Mouse (Mus musculus): ENCODE results near the gene Sebox. TPM values are rescaled to one million over a fixed set of nuclear protein-coding genes. Genes with fewer than 3 reads are reported as not detected.

The Sebox gene
- total and polyA plus RNA-seq, 2 experiments from 2014 or later: 0.71 TPM; not detected in 1

GRCm38 (mm10) chr11:78490781-78491241 is 12.4 kb upstream of the Sebox start:
- H3K9me3 ChIP-seq (ENCODE audit: low read length): no peaks in the 10 kb centered on the region
- DNase-seq (ENCODE audit: low spot score) (peak; percentile 82), ATAC-seq (ENCODE audit: low FRiP score) (peak; percentile 70)
- peak overlapping the region; percentile 48 for H3K9ac ChIP-seq (replicated peaks; ENCODE audit: low read length, poor library complexity, severe bottlenecking)
- peaks cover 7% of the 10 kb centered on the region; the same call in 1 of the 2 replicates for H3K4me1 ChIP-seq (ENCODE audit: insufficient read depth, low read length)
- 7% methylated on average over 48 of the region's 48 CpGs for WGBS
- peak overlapping the region; percentile 47; the same call in 1 of the 2 replicates for H3K27ac ChIP-seq (ENCODE audit: low read depth, low read length)
- TF ChIP-seq CTCF (IDR thresholded peaks at IDR 0.05): peak; percentile 69
- no peaks in the 10 kb centered on the region for H3K27me3 ChIP-seq (ENCODE audit: insufficient read depth, low read length)
- peak overlapping the region; percentile 26 for H3K4me3 ChIP-seq (ENCODE audit: low read depth, low read length)
- H3K4me2 ChIP-seq (ENCODE audit: low read depth, low read length, poor library complexity, severe bottlenecking): peak overlapping the region; percentile 50
- peaks cover 21% of the 10 kb centered on the region for H3K36me3 ChIP-seq (ENCODE audit: insufficient read depth, low read length)

GRCm38 (mm10) chr11:78495904-78496303 is 7.3 kb upstream of the Sebox start:
- Histone ChIP-seq H3K9ac (replicated peaks; ENCODE audit: low read length, poor library complexity, severe bottlenecking) (peak overlapping the region; percentile 83), H3K4me1 (ENCODE audit: insufficient read depth, low read length) (peaks cover 5% of the 10 kb centered on the region; the same call in 1 of the 2 replicates), H3K4me2 (ENCODE audit: low read depth, low read length, poor library complexity, severe bottlenecking) (peak overlapping the region; percentile 76), H3K4me3 (ENCODE audit: low read depth, low read length) (peak overlapping the region; percentile 78), H3K27me3 (ENCODE audit: insufficient read depth, low read length) (no peaks in the 10 kb centered on the region), H3K27ac (ENCODE audit: low read depth, low read length) (no peak overlapping the region), H3K9me3 (ENCODE audit: low read length) (no peaks in the 10 kb centered on the region), H3K36me3 (ENCODE audit: insufficient read depth, low read length) (no peaks in the 10 kb centered on the region)
- DNase-seq (ENCODE audit: low spot score): no peak
- 6% methylated on average over 6 of the region's 6 CpGs for WGBS
- no peak for ATAC-seq (ENCODE audit: low FRiP score)
- TF ChIP-seq CTCF (IDR thresholded peaks at IDR 0.05): no peak

GRCm38 (mm10) chr11:78497071-78497541 is 6.1 kb upstream of the Sebox start:
- Histone ChIP-seq H3K4me3 (ENCODE audit: low read depth, low read length) (peak overlapping the region; percentile 78), H3K27me3 (ENCODE audit: insufficient read depth, low read length) (no peaks in the 10 kb centered on the region), H3K4me2 (ENCODE audit: low read depth, low read length, poor library complexity, severe bottlenecking) (peak overlapping the region; percentile 76), H3K9me3 (ENCODE audit: low read length) (no peaks in the 10 kb centered on the region), H3K4me1 (ENCODE audit: insufficient read depth, low read length) (peaks cover 5% of the 10 kb centered on the region; the same call in 1 of the 2 replicates), H3K27ac (ENCODE audit: low read depth, low read length) (peak overlapping the region; percentile 94), H3K9ac (replicated peaks; ENCODE audit: low read length, poor library complexity, severe bottlenecking) (peak overlapping the region; percentile 83), H3K36me3 (ENCODE audit: insufficient read depth, low read length) (no peaks in the 10 kb centered on the region)
- no peak for TF ChIP-seq CTCF (IDR thresholded peaks at IDR 0.05)
- DNase-seq (ENCODE audit: low spot score) (peak; percentile 78), ATAC-seq (ENCODE audit: low FRiP score) (peak; percentile 72)
- under 1% methylated on average over 44 of the region's 44 CpGs for WGBS

- DNase-seq (ENCODE audit: low spot score): peak; percentile 98
- Histone ChIP-seq H3K36me3 (ENCODE audit: insufficient read depth, low read length) (no peaks in the 10 kb centered on the region), H3K9ac (replicated peaks; ENCODE audit: low read length, poor library complexity, severe bottlenecking) (peak within 1 kb of the TSS; percentile 83), H3K9me3 (ENCODE audit: low read length) (no peaks in the 10 kb centered on the region), H3K27me3 (ENCODE audit: insufficient read depth, low read length) (no peaks in the 10 kb centered on the region), H3K27ac (ENCODE audit: low read depth, low read length) (peak within 1 kb of the TSS; percentile 94), H3K4me2 (ENCODE audit: low read depth, low read length, poor library complexity, severe bottlenecking) (peak within 1 kb of the TSS; percentile 76), H3K4me3 (ENCODE audit: low read depth, low read length) (peak within 1 kb of the TSS; percentile 78), H3K4me1 (ENCODE audit: insufficient read depth, low read length) (peaks cover 5% of the 10 kb centered on the region; the same call in 1 of the 2 replicates)
- TF ChIP-seq CTCF (IDR thresholded peaks at IDR 0.05): peak; percentile 32
- peak; percentile 95 for ATAC-seq (ENCODE audit: low FRiP score)
- 3% methylated on average over 35 of the region's 36 CpGs for WGBS
Observed at GRCm38 (mm10) chr11:78497544-78498522, 5.4 kb upstream of the Sebox start, which contains the start of gene Sarm1. TSS of gene Sarm1 (minus strand) at chr11:78497754.

GRCm38 (mm10) chr11:78499004-78499403 is 4.2 kb upstream of the Sebox start, which contains the start of gene Vtn:
TSS of gene Vtn (plus strand) at chr11:78499091.
- no peak for DNase-seq (ENCODE audit: low spot score)
- peak within 1 kb of the TSS; percentile 78 for H3K4me3 ChIP-seq (ENCODE audit: low read depth, low read length)
- H3K27ac ChIP-seq (ENCODE audit: low read depth, low read length): peak within 1 kb of the TSS; percentile 94
- H3K4me1 ChIP-seq (ENCODE audit: insufficient read depth, low read length): peaks cover 5% of the 10 kb centered on the region; the same call in 1 of the 2 replicates
- no peaks in the 10 kb centered on the region for H3K36me3 ChIP-seq (ENCODE audit: insufficient read depth, low read length)
- WGBS: 43% methylated on average over 7 of the region's 7 CpGs
- no peak for TF ChIP-seq CTCF (IDR thresholded peaks at IDR 0.05)
- no peak for ATAC-seq (ENCODE audit: low FRiP score)
- peak within 1 kb of the TSS; percentile 76 for H3K4me2 ChIP-seq (ENCODE audit: low read depth, low read length, poor library complexity, severe bottlenecking)
- no peaks in the 10 kb centered on the region for H3K9me3 ChIP-seq (ENCODE audit: low read length)
- peak within 1 kb of the TSS; percentile 83 for H3K9ac ChIP-seq (replicated peaks; ENCODE audit: low read length, poor library complexity, severe bottlenecking)
- H3K27me3 ChIP-seq (ENCODE audit: insufficient read depth, low read length): no peaks in the 10 kb centered on the region

All from midbrain, postnatal 0 days (tissue).